Mouse (Mus musculus) hindbrain, embryonic 11.5 days (tissue): ENCODE results near the gene H2-Aa. TPM values are rescaled to one million over a fixed set of nuclear protein-coding genes. Genes with fewer than 3 reads are reported as not detected.
"Not testable (repeated sequence)": the region's sequence is repeated elsewhere in the genome, so short reads cannot be mapped to it uniquely, and the experiment has no call there.

Source experiments
- ATAC-seq: fragments of 200-750 bp; cut with Nextera tagmentation; 2 replicates; pipeline ENCODE4 v1.8.0; 2017; ENCODE audit warnings: mild to moderate bottlenecking, moderate TSS enrichment, moderate library complexity; ENCODE audit not compliant: low FRiP score
- DNase-seq: peaks from one replicate; pipeline ENCODE4 v3.0.0-alpha.2; 2015; ENCODE audit warnings: low spot score
- H3K27ac ChIP-seq: fragments of 300-500 bp; sonication (generic); 2 replicates; pipeline ENCODE4 v1.5.1; 2014; ENCODE audit warnings: mild to moderate bottlenecking, low read depth, low read length
- H3K27me3 ChIP-seq: fragments of 300-500 bp; sonication (generic); 2 replicates; pipeline ENCODE4 v1.6.1; 2014; ENCODE audit warnings: mild to moderate bottlenecking, low read length, moderate library complexity, mixed read lengths; ENCODE audit not compliant: control insufficient read depth, insufficient read depth
- H3K36me3 ChIP-seq: fragments of 300-500 bp; sonication (generic); 2 replicates; pipeline ENCODE4 v1.6.1; 2014; ENCODE audit warnings: mild to moderate bottlenecking, low read length, moderate library complexity, mixed read lengths; ENCODE audit not compliant: control insufficient read depth, insufficient read depth
- H3K4me1 ChIP-seq: fragments of 300-500 bp; sonication (generic); replicated peaks from 2 replicates; pipeline ENCODE4 v1.6.1; 2014; ENCODE audit warnings: low read length, mixed read lengths; ENCODE audit not compliant: control insufficient read depth, insufficient read depth
- H3K4me2 ChIP-seq: fragments of 300-500 bp; sonication (generic); replicated peaks from 2 replicates; pipeline ENCODE4 v1.6.1; 2014; ENCODE audit warnings: mild to moderate bottlenecking, low read depth, low read length
- H3K4me3 ChIP-seq: fragments of 300-500 bp; sonication (generic); 2 replicates; pipeline ENCODE4 v1.5.1; 2014; ENCODE audit warnings: low read depth, low read length
- H3K9ac ChIP-seq: fragments of 300-500 bp; sonication (generic); 2 replicates; pipeline ENCODE4 v1.6.1; 2014; ENCODE audit warnings: low read depth, low read length
- H3K9me3 ChIP-seq: fragments of 300-500 bp; sonication (generic); 2 replicates; pipeline ENCODE4 v1.6.1; 2016; ENCODE audit warnings: low read length; ENCODE audit not compliant: control insufficient read depth
- WGBS: fragments of 180-500 bp; shearing (Covaris S2); extraction: QIAGEN DNeasy Blood & Tissue Kit; methylation state at CpG from one replicate; pipeline ENCODE4 v1.1.7; 2014; 5-methylcytosine and 5-hydroxymethylcytosine counted together
- polyA plus RNA-seq: library from polyadenylated mRNA; unstranded; fragments of >200 nt; fragmentation: Nextera tagmentation; extraction: Ambion mirVana; gene quantifications from 2 replicates; pipeline ENCODE4 v1.2.1, GENCODE M21; 2014

The H2-Aa gene
- polyA plus RNA-seq, 1 experiment from 2014 or later, result not detected

DNA sequence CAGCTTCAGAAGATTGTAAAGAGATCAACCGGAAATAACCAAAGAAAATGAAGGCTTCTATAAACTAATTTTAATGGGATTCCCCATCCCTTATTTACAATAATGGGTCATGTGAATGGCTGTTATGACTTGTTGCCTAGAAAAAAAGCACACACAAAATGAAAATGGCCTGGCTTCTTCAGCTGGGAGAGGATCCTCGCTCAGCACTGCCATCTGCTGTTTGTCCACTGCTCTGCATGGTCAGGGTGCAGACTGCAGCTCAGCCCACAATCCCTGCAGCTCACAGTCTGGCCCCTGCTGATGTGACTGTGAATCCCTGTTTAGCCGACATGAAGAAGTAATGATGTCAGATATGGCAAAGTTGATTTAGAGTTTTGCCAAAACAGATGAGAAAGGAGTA, 25.8 kb upstream of the H2-Aa start:
- WGBS, result 31% methylated on average over 3 of the region's 3 CpGs
- no peak overlapping the region for H3K4me2 ChIP-seq
- no peaks in the 10 kb centered on the region for H3K36me3 ChIP-seq
- no peak overlapping the region for H3K9ac ChIP-seq
- H3K4me3 ChIP-seq, result no peak overlapping the region
- ATAC-seq (no peak), DNase-seq (peak; percentile 87)
- H3K9me3 ChIP-seq, result no peaks in the 10 kb centered on the region
- 0 out of 2 replicates have a peak, but pooled peaks cover 2% of the 10 kb centered on the region for H3K4me1 ChIP-seq
- H3K27ac ChIP-seq, result no peak overlapping the region
- no peaks in the 10 kb centered on the region for H3K27me3 ChIP-seq

DNA sequence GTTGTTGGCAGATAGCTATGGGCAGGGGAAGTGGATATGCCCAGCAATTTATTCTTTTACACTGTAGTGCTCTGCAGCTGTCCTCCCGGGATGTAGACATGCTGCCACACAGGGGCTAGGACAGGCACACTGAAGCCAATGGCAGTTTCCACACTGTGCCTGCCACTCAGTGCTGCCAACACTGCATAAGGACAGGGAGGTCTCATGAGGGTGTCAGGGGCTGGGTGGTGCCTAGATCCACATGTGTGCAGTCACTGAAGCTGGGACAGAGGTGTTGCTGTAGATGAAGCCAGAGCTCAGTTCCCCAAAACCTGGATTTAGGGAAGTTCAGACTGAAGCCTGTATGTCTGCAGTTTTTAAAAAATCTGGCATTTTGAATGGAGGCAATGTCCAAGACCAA, 24.6 kb upstream of the H2-Aa start:
- Histone ChIP-seq H3K4me2 (no peak overlapping the region), H3K4me1 (0 out of 2 replicates have a peak, but pooled peaks cover 2% of the 10 kb centered on the region), H3K9me3 (no peaks in the 10 kb centered on the region), H3K36me3 (no peaks in the 10 kb centered on the region), H3K27me3 (no peaks in the 10 kb centered on the region), H3K4me3 (no peak overlapping the region), H3K27ac (no peak overlapping the region), H3K9ac (no peak overlapping the region)
- no peak for ATAC-seq
- WGBS, result 93% methylated on average over 1 of the region's 1 CpGs
- no peak for DNase-seq

DNA sequence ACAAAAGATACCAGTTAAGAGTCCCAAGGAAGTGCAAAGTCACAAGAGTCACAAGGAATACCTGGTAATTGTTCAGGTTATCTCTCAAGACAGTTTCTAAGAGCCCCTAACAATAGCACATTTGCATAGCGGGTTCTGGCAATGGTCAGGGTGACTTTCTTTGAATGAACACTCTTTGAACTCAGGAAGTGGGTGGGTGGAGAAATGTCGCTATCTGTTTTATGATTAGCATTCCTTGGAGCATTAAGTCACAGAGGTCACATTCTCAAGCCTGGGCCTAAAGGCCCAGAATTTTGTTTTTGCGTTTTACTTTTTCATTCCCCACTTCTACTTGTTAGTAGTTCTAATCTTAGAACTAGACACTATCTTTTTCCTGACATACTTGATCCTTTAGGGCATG, 22.9 kb upstream of the H2-Aa start:
- 88% methylated on average over 3 of the region's 3 CpGs for WGBS

DNA sequence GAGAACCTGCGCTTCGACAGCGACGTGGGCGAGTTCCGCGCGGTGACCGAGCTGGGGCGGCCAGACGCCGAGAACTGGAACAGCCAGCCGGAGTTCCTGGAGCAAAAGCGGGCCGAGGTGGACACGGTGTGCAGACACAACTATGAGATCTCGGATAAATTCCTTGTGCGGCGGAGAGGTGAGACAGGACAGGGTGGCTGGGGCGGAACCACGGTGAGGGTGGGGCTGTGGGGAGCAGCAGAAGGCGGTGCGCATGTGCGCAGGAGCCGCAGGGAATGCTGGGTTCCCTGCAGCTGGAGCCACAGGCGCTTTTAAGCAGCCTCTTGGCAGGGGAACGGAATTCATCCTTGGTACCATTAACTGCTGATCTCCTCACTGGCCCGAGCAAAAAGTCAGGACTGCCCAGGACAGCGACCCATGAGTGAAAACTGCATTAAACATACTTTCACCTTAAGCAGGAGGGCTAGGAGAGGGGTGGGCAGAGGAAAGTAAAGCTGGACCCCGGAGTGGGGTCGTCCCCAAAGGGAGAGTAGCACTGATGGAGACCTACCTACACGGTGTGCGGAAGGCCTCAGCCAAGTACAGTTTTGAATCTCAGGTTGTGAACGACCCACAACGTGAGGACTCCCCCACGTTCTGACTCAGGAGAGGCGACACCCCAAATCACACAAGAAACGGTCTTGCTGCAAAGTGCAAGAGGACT, 22.2 kb upstream of the H2-Aa start:
- WGBS, result 23% methylated on average over 38 of the region's 38 CpGs

More for the DNA sequence above, 22.9 kb upstream of the H2-Aa start:
- H3K9ac ChIP-seq, H3K9me3 ChIP-seq, ATAC-seq, DNase-seq, H3K27me3 ChIP-seq, H3K4me2 ChIP-seq, H3K36me3 ChIP-seq, H3K4me3 ChIP-seq, H3K27ac ChIP-seq, H3K4me1 ChIP-seq: not testable (repeated sequence)

DNA sequence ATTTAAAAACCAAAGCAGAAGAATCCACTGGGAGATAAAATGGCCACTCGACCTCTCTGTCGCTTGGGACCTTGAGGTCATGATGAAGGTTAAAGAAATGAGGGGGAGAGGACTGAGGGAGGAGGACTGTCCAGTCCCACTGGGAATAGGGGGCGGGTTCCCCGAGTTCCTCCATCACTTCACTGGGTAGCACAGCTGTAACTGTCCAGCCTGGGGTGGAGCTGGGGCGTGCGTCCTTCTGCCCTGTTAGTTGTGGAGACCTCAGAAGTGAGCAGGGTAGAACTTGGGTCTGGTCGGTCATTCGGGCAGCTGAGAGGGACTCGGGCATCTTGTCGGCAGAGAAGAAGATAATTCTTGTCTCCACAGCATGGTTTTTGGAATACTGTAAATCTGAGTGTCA, 21.6 kb upstream of the H2-Aa start:
- 32% methylated on average over 10 of the region's 10 CpGs for WGBS
- H3K27me3 ChIP-seq, result no peaks in the 10 kb centered on the region
- peak overlapping the region; percentile 51 for H3K4me3 ChIP-seq
- H3K9ac ChIP-seq, result peak overlapping the region; percentile 52
- H3K9me3 ChIP-seq, result no peaks in the 10 kb centered on the region
- H3K4me2 ChIP-seq, result peak overlapping the region; percentile 79
- no peak overlapping the region for H3K27ac ChIP-seq
- no peak for DNase-seq
- H3K36me3 ChIP-seq, result no peaks in the 10 kb centered on the region
- 0 out of 2 replicates have a peak, but pooled peaks cover 2% of the 10 kb centered on the region for H3K4me1 ChIP-seq
- ATAC-seq, result no peak

More for the DNA sequence above, 22.2 kb upstream of the H2-Aa start:
- Histone ChIP-seq H3K4me2 (peak overlapping the region; percentile 79), H3K27ac (no peak overlapping the region), H3K9me3 (no peaks in the 10 kb centered on the region), H3K9ac (peak overlapping the region; percentile 52), H3K4me3 (peak overlapping the region; percentile 51), H3K27me3 (no peaks in the 10 kb centered on the region), H3K36me3 (no peaks in the 10 kb centered on the region), H3K4me1 (0 out of 2 replicates have a peak, but pooled peaks cover 2% of the 10 kb centered on the region)
- ATAC-seq, result peak; percentile 87
- DNase-seq, result peak; percentile 74

DNA sequence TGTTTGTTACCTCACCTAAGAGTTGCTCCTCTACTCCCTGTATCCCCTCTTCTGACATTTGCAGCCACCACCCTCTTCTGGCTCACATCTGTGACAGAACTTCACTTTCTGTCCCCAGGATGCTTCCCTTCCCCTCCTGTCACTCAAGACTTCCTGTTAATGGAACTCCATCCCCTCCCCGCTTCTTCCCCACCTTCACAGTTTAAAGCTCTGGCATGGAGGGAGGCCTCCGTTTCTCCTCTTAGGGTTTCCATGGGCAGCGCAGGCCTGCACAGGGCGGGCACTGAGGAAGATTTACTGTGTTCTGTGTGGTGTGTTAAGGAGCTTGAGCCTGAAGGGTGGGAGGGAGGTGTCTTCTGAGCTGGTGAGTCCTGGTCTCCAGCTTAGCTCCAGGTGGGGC, 20.5 kb upstream of the H2-Aa start:
- H3K9ac ChIP-seq, result no peak overlapping the region
- no peaks in the 10 kb centered on the region for H3K27me3 ChIP-seq
- no peaks in the 10 kb centered on the region for H3K9me3 ChIP-seq
- no peak overlapping the region for H3K27ac ChIP-seq
- ATAC-seq (no peak), DNase-seq (no peak)
- no peaks in the 10 kb centered on the region for H3K36me3 ChIP-seq
- no peak overlapping the region for H3K4me2 ChIP-seq
- 81% methylated on average over 4 of the region's 4 CpGs for WGBS
- no peak overlapping the region for H3K4me3 ChIP-seq
- 0 out of 2 replicates have a peak, but pooled peaks cover 2% of the 10 kb centered on the region for H3K4me1 ChIP-seq

DNA sequence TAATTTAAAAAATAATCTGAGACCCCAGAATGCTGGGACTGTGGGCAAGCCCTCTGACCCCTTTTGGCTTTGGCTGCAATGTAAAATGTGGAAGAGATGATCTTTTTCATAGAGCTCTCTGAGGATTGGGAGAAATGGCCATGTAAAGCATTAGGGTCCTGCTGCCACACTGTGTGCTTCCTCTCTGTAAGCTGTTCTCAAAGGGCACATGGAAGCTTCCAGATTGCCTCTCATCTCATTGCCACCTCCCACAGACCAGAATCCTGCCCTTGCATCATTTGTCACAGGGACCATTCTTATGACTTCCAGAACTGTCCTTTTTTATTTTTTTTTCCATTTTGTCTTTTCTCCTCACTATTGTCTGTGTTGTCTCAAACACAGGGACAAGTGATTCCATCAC, 19.6 kb upstream of the H2-Aa start:
- Histone ChIP-seq H3K4me1 (0 out of 2 replicates have a peak, but pooled peaks cover 2% of the 10 kb centered on the region), H3K27ac (no peak overlapping the region), H3K4me3 (no peak overlapping the region), H3K4me2 (no peak overlapping the region), H3K9ac (no peak overlapping the region), H3K27me3 (no peaks in the 10 kb centered on the region), H3K36me3 (no peaks in the 10 kb centered on the region), H3K9me3 (no peaks in the 10 kb centered on the region)
- DNase-seq, result no peak
- ATAC-seq, result no peak

DNA sequence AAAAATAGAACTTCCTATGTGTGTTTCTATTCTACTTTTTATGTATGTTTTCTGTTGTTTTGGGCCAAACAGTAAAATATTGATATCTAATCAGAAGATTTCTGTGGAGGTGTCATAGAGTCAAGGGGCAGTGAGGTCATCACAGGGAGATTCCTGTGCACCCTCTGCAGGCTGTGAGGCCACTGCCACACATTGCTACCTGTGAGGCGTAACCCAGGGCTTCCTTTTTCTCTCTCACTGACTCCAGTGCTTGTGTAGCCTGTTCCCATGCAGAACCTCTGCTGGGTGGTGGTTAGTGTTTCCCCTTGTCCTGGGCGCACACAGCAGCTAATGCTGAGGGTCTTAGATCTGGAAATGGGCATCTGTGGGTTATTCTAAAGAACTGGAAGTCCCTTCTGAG, 18.8 kb upstream of the H2-Aa start:
- Histone ChIP-seq H3K27me3 (no peaks in the 10 kb centered on the region), H3K4me3 (no peak overlapping the region), H3K9ac (no peak overlapping the region), H3K4me2 (no peak overlapping the region), H3K36me3 (no peaks in the 10 kb centered on the region), H3K9me3 (no peaks in the 10 kb centered on the region), H3K4me1 (0 out of 2 replicates have a peak, but pooled peaks cover 2% of the 10 kb centered on the region), H3K27ac (no peak overlapping the region)
- no peak for ATAC-seq
- DNase-seq, result no peak
- WGBS, result 82% methylated on average over 2 of the region's 2 CpGs

DNA sequence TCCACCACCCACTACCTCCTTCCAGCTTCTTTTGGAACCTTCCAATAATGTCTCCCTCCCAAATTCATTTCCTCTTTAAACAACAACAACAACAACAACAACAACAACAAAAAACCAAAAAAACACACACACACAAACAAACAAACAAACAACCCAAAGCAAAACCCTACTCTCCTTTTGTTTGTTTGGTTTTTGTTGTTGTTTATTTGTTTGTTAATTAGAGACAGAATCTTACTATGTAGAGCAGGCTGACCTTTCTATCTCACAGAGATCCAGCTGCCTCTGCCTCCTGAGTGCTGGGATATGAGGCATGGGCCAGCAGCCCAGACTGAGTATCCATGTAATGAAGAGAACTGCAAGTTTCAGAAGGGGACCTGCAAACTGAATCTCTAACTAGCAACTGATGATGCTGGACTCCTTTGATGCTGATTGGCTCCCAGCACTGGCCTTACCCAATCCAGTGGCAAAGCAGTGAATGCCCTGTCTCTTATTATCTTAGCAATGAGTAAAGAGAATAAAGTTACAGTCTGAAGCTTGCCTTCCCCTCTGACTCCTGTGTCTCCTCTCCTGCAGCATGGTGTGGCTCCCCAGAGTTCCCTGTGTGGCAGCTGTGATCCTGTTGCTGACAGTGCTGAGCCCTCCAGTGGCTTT, 17.9 kb upstream of the H2-Aa start, which contains the start of gene H2-Eb1:
Gene H2-Eb1 (plus strand): TSS at position 488 of the 651 bp plus-strand sequence.
- Histone ChIP-seq H3K9me3 (no peaks in the 10 kb centered on the region), H3K27me3 (no peaks in the 10 kb centered on the region), H3K4me1 (0 out of 2 replicates have a peak, but pooled peaks cover 2% of the 10 kb centered on the region), H3K36me3 (no peaks in the 10 kb centered on the region), H3K9ac (no peak within 1 kb of the TSS), H3K4me3 (no peak within 1 kb of the TSS), H3K4me2 (no peak within 1 kb of the TSS), H3K27ac (no peak within 1 kb of the TSS)
- ATAC-seq, result peak; percentile 54; the same call in 1 of the 2 replicates
- peak; percentile 85 for DNase-seq
